Mouse (Mus musculus) midbrain, embryonic 12.5 days (tissue): ENCODE measurements around the gene Cers6. TPM values are rescaled to one million over a fixed set of nuclear protein-coding genes. Genes with fewer than 3 reads are reported as not detected.

ENCODE experiments used
- ATAC-seq: fragments of 200-750 bp; cut with Nextera tagmentation; 2 replicates; pipeline ENCODE4 v1.8.0; 2017; ENCODE audit warnings: low read depth, moderate TSS enrichment, moderate library complexity; ENCODE audit not compliant: low FRiP score
- H3K27ac ChIP-seq: fragments of 300-500 bp; sonication (generic); replicated peaks from 2 replicates; pipeline ENCODE4 v1.5.1; 2016; ENCODE audit warnings: mild to moderate bottlenecking
- H3K27me3 ChIP-seq: fragments of 300-500 bp; sonication (generic); 2 replicates; pipeline ENCODE4 v1.6.1; 2016; ENCODE audit warnings: mild to moderate bottlenecking
- H3K36me3 ChIP-seq: fragments of 300-500 bp; sonication (generic); 2 replicates; pipeline ENCODE4 v1.6.1; 2016
- H3K4me1 ChIP-seq: fragments of 300-500 bp; sonication (generic); 2 replicates; pipeline ENCODE4 v1.6.1; 2016
- H3K4me2 ChIP-seq: fragments of 300-500 bp; sonication (generic); replicated peaks from 2 replicates; pipeline ENCODE4 v1.6.1; 2016; ENCODE audit warnings: mild to moderate bottlenecking, moderate library complexity
- H3K4me3 ChIP-seq: fragments of 300-500 bp; sonication (generic); 2 replicates; pipeline ENCODE4 v1.5.1; 2016; ENCODE audit warnings: mild to moderate bottlenecking
- H3K9ac ChIP-seq: fragments of 300-500 bp; sonication (generic); replicated peaks from 2 replicates; pipeline ENCODE4 v1.6.1; 2016; ENCODE audit warnings: mild to moderate bottlenecking, moderate library complexity
- H3K9me3 ChIP-seq: fragments of 300-500 bp; sonication (generic); 2 replicates; pipeline ENCODE4 v1.6.1; 2016; ENCODE audit warnings: mild to moderate bottlenecking
- WGBS: fragments of 180-500 bp; shearing (Covaris S2); methylation state at CpG from one replicate; pipeline ENCODE4 v1.1.7; 2016; 5-methylcytosine and 5-hydroxymethylcytosine counted together
- polyA plus RNA-seq: library from polyadenylated mRNA; unstranded; fragments of >200 nt; fragmentation: Nextera tagmentation; extraction: Ambion mirVana; gene quantifications from 2 replicates; pipeline ENCODE4 v1.2.1, GENCODE M21; 2016

Cers6 gene
- polyA plus RNA-seq, 1 experiment from 2014 or later, result 37.0 TPM

GRCm38 (mm10) chr2:69119718-69120117 is 258.5 kb downstream of the Cers6 start:
- H3K4me2 ChIP-seq, result no peak overlapping the region
- H3K4me1 ChIP-seq, result no peaks in the 10 kb centered on the region
- no peaks in the 10 kb centered on the region for H3K27me3 ChIP-seq
- peaks cover 7% of the 10 kb centered on the region; the same call in 1 of the 2 replicates for H3K36me3 ChIP-seq
- WGBS, result 76% methylated on average over 2 of the region's 2 CpGs
- no peak overlapping the region for H3K9ac ChIP-seq
- H3K4me3 ChIP-seq, result no peak overlapping the region
- no peak for ATAC-seq
- H3K27ac ChIP-seq, result no peak overlapping the region
- H3K9me3 ChIP-seq, result no peaks in the 10 kb centered on the region

GRCm38 (mm10) chr2:69121681-69122080 is 260.4 kb downstream of the Cers6 start:
- Histone ChIP-seq H3K27ac (no peak overlapping the region), H3K4me2 (no peak overlapping the region), H3K9me3 (no peaks in the 10 kb centered on the region), H3K4me3 (no peak overlapping the region), H3K4me1 (peaks cover 5% of the 10 kb centered on the region), H3K36me3 (no peaks in the 10 kb centered on the region), H3K27me3 (no peaks in the 10 kb centered on the region), H3K9ac (no peak overlapping the region)
- ATAC-seq, result no peak
- 80% methylated on average over 4 of the region's 4 CpGs for WGBS

- WGBS, result 44% methylated on average over 3 of the region's 3 CpGs
- H3K4me3 ChIP-seq, result no peak overlapping the region
- no peaks in the 10 kb centered on the region for H3K36me3 ChIP-seq
- no peak overlapping the region for H3K4me2 ChIP-seq
- no peak overlapping the region for H3K9ac ChIP-seq
- no peaks in the 10 kb centered on the region for H3K27me3 ChIP-seq
- 0 out of 2 replicates have a peak, but pooled peaks have one; percentile 47 for ATAC-seq
- H3K4me1 ChIP-seq, result peaks cover 8% of the 10 kb centered on the region
- no peaks in the 10 kb centered on the region for H3K9me3 ChIP-seq
- no peak overlapping the region for H3K27ac ChIP-seq
These were observed 264.2 kb downstream of the Cers6 start for GRCm38 (mm10) chr2:69125425-69125824.

- Histone ChIP-seq H3K27me3 (no peaks in the 10 kb centered on the region), H3K4me3 (no peak overlapping the region), H3K36me3 (no peaks in the 10 kb centered on the region), H3K4me2 (no peak overlapping the region), H3K9ac (no peak overlapping the region), H3K4me1 (peaks cover 8% of the 10 kb centered on the region), H3K27ac (no peak overlapping the region), H3K9me3 (no peaks in the 10 kb centered on the region)
- no peak for ATAC-seq
- WGBS, result 80% methylated on average over 7 of the region's 7 CpGs
These were observed 267.1 kb downstream of the Cers6 start for GRCm38 (mm10) chr2:69128321-69128720.

GRCm38 (mm10) chr2:69128921-69129395 is 267.7 kb downstream of the Cers6 start:
- Histone ChIP-seq H3K4me2 (no peak overlapping the region; the same call in 1 of the 2 replicates), H3K4me1 (peaks cover 8% of the 10 kb centered on the region), H3K9me3 (no peaks in the 10 kb centered on the region), H3K9ac (no peak overlapping the region), H3K27me3 (no peaks in the 10 kb centered on the region), H3K4me3 (no peak overlapping the region), H3K27ac (0 out of 2 replicates have a peak overlapping the region, but pooled peaks have one; percentile 35), H3K36me3 (no peaks in the 10 kb centered on the region)
- ATAC-seq, result peak; percentile 90
- WGBS, result 29% methylated on average over 10 of the region's 10 CpGs

- Histone ChIP-seq H3K36me3 (no peaks in the 10 kb centered on the region), H3K27me3 (no peaks in the 10 kb centered on the region), H3K4me3 (no peak overlapping the region), H3K27ac (no peak overlapping the region), H3K4me2 (no peak overlapping the region; the same call in 1 of the 2 replicates), H3K9ac (no peak overlapping the region), H3K9me3 (no peaks in the 10 kb centered on the region), H3K4me1 (peaks cover 8% of the 10 kb centered on the region)
- no peak for ATAC-seq
- WGBS, result 59% methylated on average over 7 of the region's 7 CpGs
These were observed 268.4 kb downstream of the Cers6 start for GRCm38 (mm10) chr2:69129425-69130210.

GRCm38 (mm10) chr2:69132046-69132445 is 270.8 kb downstream of the Cers6 start:
- Histone ChIP-seq H3K4me3 (no peak overlapping the region), H3K36me3 (no peaks in the 10 kb centered on the region), H3K9me3 (no peaks in the 10 kb centered on the region), H3K27me3 (no peaks in the 10 kb centered on the region), H3K4me1 (peaks cover 6% of the 10 kb centered on the region; the same call in 1 of the 2 replicates), H3K27ac (no peak overlapping the region), H3K4me2 (no peak overlapping the region), H3K9ac (no peak overlapping the region)
- no peak for ATAC-seq
- WGBS, result 63% methylated on average over 3 of the region's 3 CpGs

- no peak for ATAC-seq
- WGBS, result 40% methylated on average over 5 of the region's 5 CpGs
- Histone ChIP-seq H3K27ac (no peak overlapping the region), H3K27me3 (no peaks in the 10 kb centered on the region), H3K9ac (no peak overlapping the region), H3K36me3 (no peaks in the 10 kb centered on the region), H3K4me2 (no peak overlapping the region), H3K4me3 (no peak overlapping the region), H3K4me1 (peaks cover 6% of the 10 kb centered on the region; the same call in 1 of the 2 replicates), H3K9me3 (no peaks in the 10 kb centered on the region)
These were observed 271.3 kb downstream of the Cers6 start for GRCm38 (mm10) chr2:69132488-69133040.

GRCm38 (mm10) chr2:69134186-69134585 is 272.9 kb downstream of the Cers6 start:
- H3K4me3 ChIP-seq, result no peak overlapping the region
- 92% methylated on average over 1 of the region's 1 CpGs for WGBS

GRCm38 (mm10) chr2:69134937-69135336 is 273.7 kb downstream of the Cers6 start:
- WGBS, result 80% methylated on average over 9 of the region's 9 CpGs
- H3K4me3 ChIP-seq, result no peak overlapping the region
- no peaks in the 10 kb centered on the region for H3K9me3 ChIP-seq
- no peaks in the 10 kb centered on the region for H3K27me3 ChIP-seq
- H3K4me2 ChIP-seq, result no peak overlapping the region
- no peaks in the 10 kb centered on the region for H3K36me3 ChIP-seq
- H3K4me1 ChIP-seq, result 0 out of 2 replicates have a peak, but pooled peaks cover 2% of the 10 kb centered on the region
- no peak overlapping the region for H3K9ac ChIP-seq
- H3K27ac ChIP-seq, result no peak overlapping the region
- no peak for ATAC-seq

More at GRCm38 (mm10) chr2:69134186-69134585, 272.9 kb downstream of the Cers6 start:
- no peak overlapping the region for H3K27ac ChIP-seq
- H3K27me3 ChIP-seq, result no peaks in the 10 kb centered on the region
- no peak overlapping the region for H3K9ac ChIP-seq
- no peaks in the 10 kb centered on the region for H3K36me3 ChIP-seq
- H3K4me2 ChIP-seq, result no peak overlapping the region
- peaks cover 2% of the 10 kb centered on the region; the same call in 1 of the 2 replicates for H3K4me1 ChIP-seq
- no peak for ATAC-seq
- no peaks in the 10 kb centered on the region for H3K9me3 ChIP-seq

GRCm38 (mm10) chr2:69135661-69136576 is 274.7 kb downstream of the Cers6 start, which contains the start of gene Nostrin:
Gene Nostrin (plus strand): TSS chr2:69135800.
- ATAC-seq, result no peak
- no peaks in the 10 kb centered on the region for H3K36me3 ChIP-seq
- no peaks in the 10 kb centered on the region for H3K9me3 ChIP-seq
- no peak within 1 kb of the TSS for H3K27ac ChIP-seq
- H3K4me1 ChIP-seq, result 0 out of 2 replicates have a peak, but pooled peaks cover 2% of the 10 kb centered on the region
- no peak within 1 kb of the TSS for H3K4me3 ChIP-seq
- H3K27me3 ChIP-seq, result no peaks in the 10 kb centered on the region
- H3K9ac ChIP-seq, result no peak within 1 kb of the TSS
- 81% methylated on average over 15 of the region's 15 CpGs for WGBS
- H3K4me2 ChIP-seq, result no peak within 1 kb of the TSS
